Mouse (Mus musculus) lung, embryonic 14.5 days (tissue): Measurements from ENCODE around the gene Smok3b. TPM values are rescaled to one million over a fixed set of nuclear protein-coding genes. Genes with fewer than 3 reads are reported as not detected.
"Not testable (repeated sequence)": the region's sequence is repeated elsewhere in the genome, so short reads cannot be mapped to it uniquely, and the experiment has no call there.

Source experiments
- ATAC-seq: fragments of 200-750 bp; cut with Nextera tagmentation; 2 replicates; pipeline ENCODE4 v1.8.0; 2017; ENCODE audit warnings: mild to moderate bottlenecking, moderate TSS enrichment, moderate library complexity; ENCODE audit not compliant: insufficient read depth
- DNase-seq: peaks from one replicate; pipeline ENCODE4 v3.0.0-alpha.2; 2015
- H3K27ac ChIP-seq: fragments of 300-500 bp; sonication (generic); 2 replicates; pipeline ENCODE4 v1.5.1; 2014; ENCODE audit warnings: low read depth, mild to moderate bottlenecking, moderate library complexity
- H3K27me3 ChIP-seq: fragments of 300-500 bp; sonication (generic); 2 replicates; pipeline ENCODE4 v1.6.1; 2014; ENCODE audit warnings: low read length, control low read depth; ENCODE audit not compliant: insufficient read depth
- H3K36me3 ChIP-seq: fragments of 300-500 bp; sonication (generic); 2 replicates; pipeline ENCODE4 v1.6.1; 2014; ENCODE audit warnings: control low read depth; ENCODE audit not compliant: insufficient read depth
- H3K4me1 ChIP-seq: fragments of 300-500 bp; sonication (generic); 2 replicates; pipeline ENCODE4 v1.6.1; 2014; ENCODE audit warnings: antibody characterized with exemption, control low read depth; ENCODE audit not compliant: insufficient read depth
- H3K4me2 ChIP-seq: fragments of 300-500 bp; sonication (generic); 2 replicates; pipeline ENCODE4 v1.6.1; 2014; ENCODE audit warnings: mild to moderate bottlenecking
- H3K4me3 ChIP-seq: fragments of 300-500 bp; sonication (generic); 2 replicates; pipeline ENCODE4 v1.5.1; 2014; ENCODE audit warnings: low read depth, low read length
- H3K9ac ChIP-seq: fragments of 300-500 bp; sonication (generic); 2 replicates; pipeline ENCODE4 v1.6.1; 2014
- H3K9me3 ChIP-seq: fragments of 300-500 bp; sonication (generic); 2 replicates; pipeline ENCODE4 v1.6.1; 2016; ENCODE audit warnings: low read depth, low read length, control low read depth
- CTCF ChIP-seq: IDR thresholded peaks from 2 replicates; pipeline ENCODE4 v1.5.1; 2016; ENCODE audit warnings: antibody characterized with exemption, low read depth
- WGBS: fragments of 180-500 bp; shearing (Covaris S2); extraction: QIAGEN DNeasy Blood & Tissue Kit; methylation state at CpG from one replicate; pipeline ENCODE4 v1.1.7; 2014; 5-methylcytosine and 5-hydroxymethylcytosine counted together
- polyA plus RNA-seq: library from polyadenylated mRNA; unstranded; fragments of >200 nt; fragmentation: Nextera tagmentation; extraction: Ambion mirVana; gene quantifications from 2 replicates; pipeline ENCODE4 v1.2.1, GENCODE M21; 2014

Smok3b gene
- polyA plus RNA-seq, result not detected in 2 replicates

DNA sequence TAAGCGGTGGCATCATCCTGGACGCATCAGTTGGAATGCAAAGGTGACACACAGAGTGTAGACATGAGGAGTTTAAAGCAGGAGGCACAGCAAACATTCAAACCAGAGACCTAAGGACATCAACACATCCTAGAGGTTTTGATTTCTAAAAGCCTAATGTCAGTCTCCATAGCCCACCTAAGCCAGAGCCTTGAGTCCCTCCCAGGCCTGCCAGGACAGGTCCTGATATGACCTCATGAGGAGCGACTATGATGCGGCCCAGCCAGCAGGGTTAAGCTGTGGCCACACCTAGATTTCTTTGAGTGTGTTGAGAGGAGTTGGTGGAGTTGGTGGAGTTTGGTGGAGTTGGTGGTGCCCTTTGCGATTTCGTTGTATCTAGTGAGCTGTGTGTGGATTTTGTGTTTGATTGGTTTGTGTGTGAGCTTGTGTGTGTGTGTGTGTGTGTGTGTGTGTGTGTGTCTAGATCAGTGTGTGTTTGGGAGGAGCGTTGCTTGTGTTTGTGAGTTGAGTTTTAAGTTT is at the start of gene Smok3b, which contains the start of gene Smok3a:
Smok3b (plus strand) TSS at position 469 of the 519 bp plus-strand sequence.
Smok3a (plus strand) TSS at position 301 of the 519 bp plus-strand sequence.
- H3K9me3 ChIP-seq, H3K27me3 ChIP-seq, ATAC-seq, H3K4me2 ChIP-seq, H3K4me1 ChIP-seq, H3K4me3 ChIP-seq, DNase-seq, H3K27ac ChIP-seq, H3K36me3 ChIP-seq, H3K9ac ChIP-seq: not testable (repeated sequence)
- 90% methylated on average over 3 of the region's 7 CpGs for WGBS

DNA sequence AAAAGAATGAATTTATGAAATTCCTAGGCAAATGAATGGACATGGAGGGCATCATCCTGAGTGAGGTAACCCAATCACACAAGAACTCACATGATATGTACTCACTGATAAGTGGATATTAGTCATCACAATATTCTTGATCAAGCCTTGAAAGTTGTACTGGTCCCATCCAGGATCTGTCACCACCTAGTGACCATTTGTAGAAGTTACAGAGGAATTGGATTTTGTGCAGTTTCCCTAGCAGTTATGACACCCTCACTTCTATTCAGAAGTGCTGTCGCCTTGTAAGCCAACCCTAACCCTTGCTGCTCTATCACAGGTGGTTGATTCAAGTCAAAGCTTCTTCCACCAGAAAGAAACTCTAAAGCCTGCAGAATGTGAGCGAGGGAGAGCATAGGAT is 48.1 kb upstream of the Smok3b start:
- H3K36me3 ChIP-seq, result no peaks in the 10 kb centered on the region
- DNase-seq, result no peak
- no peaks in the 10 kb centered on the region for H3K9me3 ChIP-seq
- 56% methylated on average over 2 of the region's 2 CpGs for WGBS
- no peaks in the 10 kb centered on the region for H3K4me1 ChIP-seq
- H3K9ac ChIP-seq, result no peak overlapping the region
- no peak overlapping the region for H3K4me3 ChIP-seq
- 0 out of 2 replicates have a peak, but pooled peaks have one; percentile 19 for TF ChIP-seq CTCF
- no peak overlapping the region for H3K4me2 ChIP-seq
- no peak for ATAC-seq
- H3K27me3 ChIP-seq, result no peaks in the 10 kb centered on the region
- H3K27ac ChIP-seq, result no peak overlapping the region

- 42% methylated on average over 3 of the region's 3 CpGs for WGBS
- Histone ChIP-seq H3K4me1 (no peaks in the 10 kb centered on the region), H3K27me3 (no peaks in the 10 kb centered on the region), H3K36me3 (no peaks in the 10 kb centered on the region), H3K27ac (no peak overlapping the region), H3K4me3 (no peak overlapping the region), H3K9ac (no peak overlapping the region), H3K9me3 (no peaks in the 10 kb centered on the region), H3K4me2 (no peak overlapping the region)
- TF ChIP-seq CTCF, result peak; percentile 54
- ATAC-seq (no peak), DNase-seq (peak; percentile 52)
Observed at GRCm38 (mm10) chr5:137973738-137974137, 47.5 kb upstream of the Smok3b start.

DNA sequence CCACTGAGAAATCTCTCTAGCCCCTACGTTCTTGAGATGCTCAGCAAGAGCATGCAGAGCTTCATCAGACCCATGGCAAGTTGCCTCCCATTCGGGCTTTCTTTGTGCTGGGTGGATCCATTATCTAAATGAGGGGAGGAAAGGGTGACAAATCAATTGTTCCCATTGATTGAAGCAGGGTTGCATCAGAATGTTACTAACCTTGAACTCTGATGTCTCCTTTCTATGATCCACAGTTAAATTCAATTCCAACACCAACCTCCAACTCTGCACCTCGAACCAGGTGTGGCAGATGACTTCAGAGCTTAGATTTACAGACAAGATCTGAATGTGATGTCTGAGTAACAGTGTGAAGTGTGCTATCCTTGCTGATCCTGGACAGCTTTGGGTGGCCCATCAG is 46.5 kb upstream of the Smok3b start:
- Histone ChIP-seq H3K27me3 (no peaks in the 10 kb centered on the region), H3K27ac (no peak overlapping the region), H3K36me3 (no peaks in the 10 kb centered on the region), H3K4me1 (no peaks in the 10 kb centered on the region), H3K4me3 (no peak overlapping the region), H3K9me3 (no peaks in the 10 kb centered on the region), H3K4me2 (no peak overlapping the region), H3K9ac (no peak overlapping the region)
- DNase-seq (no peak), ATAC-seq (no peak)
- no peak for TF ChIP-seq CTCF
- WGBS, result 64% methylated on average over 3 of the region's 3 CpGs

GRCm38 (mm10) chr5:137975434-137975833 is 45.8 kb upstream of the Smok3b start:
- ATAC-seq, result no peak
- Histone ChIP-seq H3K4me2 (no peak overlapping the region), H3K27me3 (no peaks in the 10 kb centered on the region)

GRCm38 (mm10) chr5:137977291-137977690 is 43.9 kb upstream of the Smok3b start:
- Histone ChIP-seq H3K9ac (no peak overlapping the region), H3K4me2 (no peak overlapping the region), H3K4me3 (no peak overlapping the region), H3K36me3 (no peaks in the 10 kb centered on the region), H3K9me3 (no peaks in the 10 kb centered on the region), H3K4me1 (no peaks in the 10 kb centered on the region), H3K27me3 (no peaks in the 10 kb centered on the region), H3K27ac (no peak overlapping the region)
- TF ChIP-seq CTCF, result no peak
- no peak for ATAC-seq
- WGBS, result 23% methylated on average over 1 of the region's 1 CpGs
- DNase-seq, result no peak

More at GRCm38 (mm10) chr5:137975434-137975833, 45.8 kb upstream of the Smok3b start:
- Histone ChIP-seq H3K27ac (no peak overlapping the region), H3K4me1 (no peaks in the 10 kb centered on the region), H3K36me3 (no peaks in the 10 kb centered on the region), H3K9ac (no peak overlapping the region), H3K4me3 (no peak overlapping the region), H3K9me3 (no peaks in the 10 kb centered on the region)
- WGBS, result 41% methylated on average over 1 of the region's 1 CpGs
- DNase-seq, result no peak
- no peak for TF ChIP-seq CTCF

DNA sequence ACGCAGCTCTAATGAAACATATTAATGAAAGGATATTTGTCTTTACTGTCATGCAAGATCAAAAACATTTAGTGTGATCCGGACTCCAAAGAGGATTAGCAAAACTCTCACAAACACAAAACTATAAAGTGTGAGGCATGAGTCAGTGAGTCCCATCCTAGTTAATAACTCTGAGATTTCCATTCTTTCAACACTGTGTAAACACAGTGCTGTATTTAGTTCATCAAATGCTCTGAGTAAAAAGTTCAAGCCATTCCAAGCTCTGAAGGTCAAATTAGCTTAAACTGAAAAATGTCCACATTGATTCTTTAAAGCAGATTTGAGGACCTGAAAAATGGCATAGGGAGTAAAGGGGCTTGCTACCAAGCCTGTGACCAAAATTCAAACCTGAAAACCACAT is 42.1 kb upstream of the Smok3b start:
- Histone ChIP-seq H3K4me1 (no peaks in the 10 kb centered on the region), H3K27me3 (no peaks in the 10 kb centered on the region), H3K4me3 (no peak overlapping the region), H3K4me2 (no peak overlapping the region), H3K27ac (no peak overlapping the region), H3K9me3 (no peaks in the 10 kb centered on the region), H3K36me3 (no peaks in the 10 kb centered on the region), H3K9ac (no peak overlapping the region)
- ATAC-seq, result no peak
- TF ChIP-seq CTCF, result no peak
- DNase-seq, result no peak
- WGBS, result 60% methylated on average over 2 of the region's 2 CpGs
